Comparison of ENCODE assay signal across 10 mouse cellular contexts in the genomic region with DNA sequence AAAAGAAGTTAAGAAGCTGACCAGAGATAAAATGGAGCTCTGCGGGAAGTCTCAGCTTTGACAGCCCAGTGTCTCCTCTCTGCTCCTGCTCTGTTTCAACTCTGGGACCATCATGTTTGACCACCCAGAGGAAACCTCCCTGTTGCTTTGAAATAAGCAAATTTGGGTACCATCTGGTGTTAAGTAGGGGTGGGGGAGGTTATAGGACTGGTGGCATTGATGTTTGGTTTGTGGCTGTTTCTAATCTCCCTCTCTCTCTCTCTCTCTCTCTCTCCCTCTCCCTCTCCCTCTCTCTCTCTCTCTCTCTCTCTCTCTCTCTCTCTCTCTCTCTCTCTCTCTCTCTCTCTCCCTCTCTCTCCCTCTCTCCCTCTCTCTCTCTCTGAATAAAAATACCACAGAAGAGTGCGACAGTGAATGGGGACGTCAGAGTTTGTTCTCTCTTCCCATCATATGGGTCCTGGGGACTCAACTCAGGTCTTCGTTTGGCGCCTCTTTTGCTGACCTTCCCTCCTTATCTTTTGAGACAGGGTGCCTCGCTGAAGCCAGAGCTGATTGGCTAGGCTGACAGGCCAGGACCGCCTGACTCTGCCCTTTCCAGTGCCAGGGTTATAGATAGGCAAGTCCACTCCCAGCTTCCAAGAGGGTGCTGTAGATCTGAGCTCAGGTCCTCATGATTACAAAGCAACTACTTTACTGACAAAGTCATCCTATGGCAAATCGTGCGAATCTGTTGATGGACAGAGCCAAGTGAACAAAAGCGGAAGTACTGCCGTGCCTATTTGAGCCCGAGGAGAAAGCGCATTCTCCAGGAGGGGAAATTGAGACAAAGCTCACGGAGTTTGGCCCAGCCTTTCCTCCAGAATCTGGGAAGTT. TPM values are rescaled to one million over a fixed set of nuclear protein-coding genes. Genes with fewer than 3 reads are reported as not detected.
A peak's percentile ranks its signal among the peaks of the same experiment; 100 is the strongest.
DNase-seq lines count a peak whose midpoint lies in the region; ATAC-seq and TF ChIP-seq lines count a peak whose summit lies in the region.
"Had no signal": no experiment of that assay in that cellular context is flagged by ENCODE, and none has a peak within 500 bp of the region (broad histone marks: within the 10 kb centered on the region; RNA-seq: fewer than 3 reads in every experiment).

No protein-coding gene starts in this region.

- H3K4me1 ChIP-seq in heart, embryonic 11.5 days (ENCODE audit: control insufficient read depth, insufficient read depth, low read length): peaks cover 2% of the 10 kb centered on the region; the same call in 1 of the 2 replicates
- H3K4me1 ChIP-seq in heart, adult 2 months (ENCODE audit: control insufficient read depth, insufficient read depth, low read length): no peaks in the 10 kb centered on the region; the same call in 1 of the 2 replicates
- H3K4me1 ChIP-seq in midbrain, postnatal 0 days (ENCODE audit: insufficient read depth, low read length): no peaks in the 10 kb centered on the region
- no peaks in the 10 kb centered on the region for H3K4me1 ChIP-seq in midbrain, embryonic 13.5 days (replicated peaks)

- no peaks in the 10 kb centered on the region; the same call in 1 of the 2 replicates for H3K27me3 ChIP-seq in heart, embryonic 11.5 days (ENCODE audit: control insufficient read depth, insufficient read depth, low read length)
- no peaks in the 10 kb centered on the region for H3K27me3 ChIP-seq in heart, adult 2 months (ENCODE audit: control insufficient read depth, insufficient read depth, low read length)
- no peaks in the 10 kb centered on the region for H3K27me3 ChIP-seq in midbrain, postnatal 0 days (ENCODE audit: insufficient read depth, low read length)
- H3K27me3 ChIP-seq in midbrain, embryonic 13.5 days: no peaks in the 10 kb centered on the region

- peak overlapping the region; percentile 32 for H3K4me2 ChIP-seq in heart, embryonic 11.5 days
- no peak overlapping the region for H3K4me2 ChIP-seq in midbrain, postnatal 0 days (ENCODE audit: low read depth, low read length, poor library complexity, severe bottlenecking)
- H3K4me2 ChIP-seq in midbrain, embryonic 13.5 days (replicated peaks): no peak overlapping the region

- WGBS in heart, embryonic 11.5 days (ENCODE audit: insufficient replicate concordance): 29% methylated on average over 14 of the region's 14 CpGs
- WGBS in heart, adult 2 months: 34% methylated on average over 14 of the region's 14 CpGs
- WGBS in midbrain, postnatal 0 days: 78% methylated on average over 14 of the region's 14 CpGs
- WGBS in midbrain, embryonic 13.5 days: 78% methylated on average over 14 of the region's 14 CpGs

- no peak for DNase-seq in heart, adult 2 months
- DNase-seq in midbrain, postnatal 0 days (ENCODE audit: low spot score): peak; percentile 31
- no peak for DNase-seq in kidney, postnatal 10 days
- DNase-seq in right cerebral cortex, adult 18-20 months: no peak
- DNase-seq in thymus, postnatal 36 days: no peak
- DNase-seq: gastrocnemius, postnatal 25 days had no signal

- H3K4me3 ChIP-seq in heart, embryonic 11.5 days (ENCODE audit: low read depth, low read length): no peak overlapping the region
- no peak overlapping the region for H3K4me3 ChIP-seq in heart, adult 2 months
- H3K4me3 ChIP-seq in midbrain, postnatal 0 days (ENCODE audit: low read depth, low read length): no peak overlapping the region
- H3K4me3 ChIP-seq in midbrain, embryonic 13.5 days (replicated peaks): no peak overlapping the region

- no peak for TF ChIP-seq CTCF in heart, adult 2 months (IDR thresholded peaks at IDR 0.05)
- no peak for TF ChIP-seq CTCF in midbrain, postnatal 0 days (IDR thresholded peaks at IDR 0.05)

- no peaks in the 10 kb centered on the region for H3K9me3 ChIP-seq in heart, embryonic 11.5 days (replicated peaks; ENCODE audit: control insufficient read depth, low read length)
- H3K9me3 ChIP-seq in midbrain, postnatal 0 days (ENCODE audit: low read length): no peaks in the 10 kb centered on the region
- no peaks in the 10 kb centered on the region for H3K9me3 ChIP-seq in midbrain, embryonic 13.5 days

- H3K79me2 ChIP-seq in heart, adult 2 months (replicated peaks; ENCODE audit: control insufficient read depth, insufficient read depth, low read length): no peaks in the 10 kb centered on the region

- intact Hi-C loops in heart, adult 2 months (cut with DNase I): no loop called here

- peak; percentile 81 for ATAC-seq in heart, embryonic 11.5 days (replicated peaks; ENCODE audit: insufficient number of reproducible peaks, low FRiP score, low TSS enrichment)
- no peak; the same call in 1 of the 2 replicates for ATAC-seq in midbrain, postnatal 0 days (ENCODE audit: low FRiP score)
- ATAC-seq in midbrain, embryonic 13.5 days: no peak
- peak; percentile 73 for ATAC-seq in megakaryocyte progenitor cell, adult 5-6 weeks (replicated peaks; ENCODE audit: poor library complexity)

- TF ChIP-seq POLR2A in heart, adult 2 months (IDR thresholded peaks at IDR 0.05; ENCODE audit: insufficient read depth, low read depth, low read length): no peak

- H3K9ac ChIP-seq in heart, embryonic 11.5 days (ENCODE audit: low read depth, low read length): no peak overlapping the region
- no peak overlapping the region for H3K9ac ChIP-seq in heart, adult 2 months (ENCODE audit: low read depth, low read length)
- H3K9ac ChIP-seq in midbrain, postnatal 0 days (replicated peaks; ENCODE audit: low read length, poor library complexity, severe bottlenecking): no peak overlapping the region
- H3K9ac ChIP-seq in midbrain, embryonic 13.5 days (replicated peaks): no peak overlapping the region

- no peaks in the 10 kb centered on the region for H3K36me3 ChIP-seq in heart, embryonic 11.5 days (ENCODE audit: control insufficient read depth, insufficient read depth, low read length)
- no peaks in the 10 kb centered on the region for H3K36me3 ChIP-seq in heart, adult 2 months (ENCODE audit: control insufficient read depth, insufficient read depth, low read length)
- no peaks in the 10 kb centered on the region for H3K36me3 ChIP-seq in midbrain, postnatal 0 days (ENCODE audit: insufficient read depth, low read length)
- no peaks in the 10 kb centered on the region for H3K36me3 ChIP-seq in midbrain, embryonic 13.5 days

- no peak for TF ChIP-seq EP300 in heart, adult 2 months (IDR thresholded peaks at IDR 0.05; ENCODE audit: insufficient read depth, low read depth, low read length)

- no peak overlapping the region for H3K27ac ChIP-seq in heart, embryonic 11.5 days (ENCODE audit: low read depth, low read length)
- no peak overlapping the region for H3K27ac ChIP-seq in heart, adult 2 months
- H3K27ac ChIP-seq in midbrain, postnatal 0 days (ENCODE audit: low read depth, low read length): no peak overlapping the region
- no peak overlapping the region for H3K27ac ChIP-seq in midbrain, embryonic 13.5 days
- H3K27ac ChIP-seq: kidney, postnatal 0 days had no signal

RNA-seq across cellular contexts. Expression of a gene that starts 31.4 kb away (rescaled TPM):
- polyA plus RNA-seq in heart, embryonic 11.5 days (2014; fragmentation: Nextera tagmentation; extraction: Ambion mirVana): 1.1 and 1.9 TPM in 2 replicates
- 1 to 10 TPM; 7.0 to 7.8 TPM for total RNA-seq in heart, adult 2 months (2021)
- 28.4 and 29.8 TPM in 2 replicates for polyA plus RNA-seq in heart, adult 2 months (2012; rRNA removed)
- 19.3 and 28.5 TPM in 2 replicates for total RNA-seq in midbrain, postnatal 0 days (2014; rRNA removed)
- 1.5 and 1.7 TPM in 2 replicates for polyA plus RNA-seq in midbrain, postnatal 0 days (2015; fragmentation: Nextera tagmentation; extraction: Ambion mirVana)
- polyA plus RNA-seq in midbrain, embryonic 13.5 days (2015; fragmentation: Nextera tagmentation; extraction: Ambion mirVana): 13.6 and 15.4 TPM in 2 replicates
- 268 and 279 TPM in 2 replicates for total RNA-seq in megakaryocyte progenitor cell, adult 5-6 weeks (2015)
- 187 and 192 TPM in 2 replicates for total RNA-seq in megakaryocyte progenitor cell, adult 5-6 weeks (2017)

Comparison
In these comparisons a context has a peak if more than half of its experiments do, and no peak if none do; other contexts are left out.
1. ATAC-seq: peak in heart, embryonic 11.5 days (single experiment) and megakaryocyte progenitor cell, adult 5-6 weeks (single experiment); none in midbrain, postnatal 0 days (single experiment) and midbrain, embryonic 13.5 days (single experiment).